Mouse (Mus musculus) CD4-positive, CD25-positive, alpha-beta regulatory T cell, adult 2 months (primary cell): ENCODE measurements at regions not wholly inside any gene's neighbourhood (a gene's known extent, or its start where the extent isn't known, plus 50 kb on each side); places are given as distances from the start of the nearest gene placed in this dataset.

Experiments used
- DNase-seq: peaks from one replicate; pipeline ENCODE4 v3.0.0-alpha.2; 2012; ENCODE audit warnings: low read depth, low spot score

DNA sequence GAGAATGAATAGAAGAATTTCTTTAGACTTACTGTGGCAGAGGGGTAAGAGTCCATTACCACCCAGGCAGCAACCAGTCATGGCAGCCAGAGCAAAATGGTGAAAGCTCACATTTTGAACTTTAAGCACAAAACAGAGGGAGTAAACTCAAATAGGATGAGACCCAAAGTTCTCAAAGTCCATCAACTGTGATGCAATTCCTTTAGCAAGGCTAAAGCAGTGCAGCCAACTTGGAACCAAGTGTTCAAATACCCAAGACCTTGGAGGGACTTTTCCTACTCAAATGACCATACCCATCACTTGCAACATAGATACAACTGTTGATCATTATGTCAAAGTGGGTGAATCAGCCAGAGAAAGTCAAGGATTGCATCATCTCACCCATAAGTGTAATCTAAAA, 380.1 kb downstream of the Hace1 start:
- no peak for DNase-seq

DNA sequence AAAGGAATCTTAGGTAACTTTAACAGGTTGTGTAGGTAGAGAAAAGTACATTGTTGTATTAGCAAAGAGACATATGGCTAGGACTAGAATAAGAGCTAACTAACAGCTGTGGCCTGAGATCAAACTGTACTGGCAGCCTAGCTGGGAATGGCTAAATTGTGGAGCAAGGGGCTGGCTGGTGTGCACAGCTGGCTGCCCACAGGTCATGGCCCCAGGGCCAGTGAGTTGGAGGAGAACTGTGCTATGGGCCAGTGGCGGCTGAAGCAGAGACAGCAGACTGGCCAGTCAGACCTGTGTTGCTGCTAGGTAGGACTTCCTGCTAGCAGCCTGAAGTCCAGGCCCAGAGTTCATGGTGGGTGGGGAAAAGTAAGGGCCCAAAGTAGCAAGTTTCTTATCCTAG, 394.6 kb downstream of the Hace1 start:
- no peak for DNase-seq

DNA sequence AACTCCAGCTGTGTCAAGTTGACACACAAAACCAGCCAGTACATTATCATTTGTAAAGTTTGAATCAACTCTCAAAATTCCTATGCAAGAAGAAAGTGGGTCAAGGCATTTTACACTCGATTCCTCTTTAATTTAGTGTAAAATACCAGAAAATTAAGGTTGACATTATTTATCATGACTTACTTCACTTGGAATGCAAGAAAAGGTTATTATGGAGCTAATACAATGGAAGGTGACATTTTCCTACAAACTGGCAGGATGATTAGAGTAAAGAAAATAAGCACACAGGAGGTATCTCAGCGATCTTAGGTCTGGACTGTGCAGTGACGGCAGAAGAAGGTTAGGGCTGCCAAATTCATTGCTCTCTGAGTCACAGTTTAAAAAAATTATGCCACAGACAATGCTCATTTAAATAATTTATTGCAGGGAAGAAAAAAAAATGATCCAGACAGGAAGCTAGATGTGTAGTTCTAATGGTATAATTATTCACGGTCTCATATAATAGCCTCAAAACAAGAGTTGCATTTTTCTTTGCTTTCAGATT, 405.2 kb downstream of the Hace1 start:
- DNase-seq, result no peak

DNA sequence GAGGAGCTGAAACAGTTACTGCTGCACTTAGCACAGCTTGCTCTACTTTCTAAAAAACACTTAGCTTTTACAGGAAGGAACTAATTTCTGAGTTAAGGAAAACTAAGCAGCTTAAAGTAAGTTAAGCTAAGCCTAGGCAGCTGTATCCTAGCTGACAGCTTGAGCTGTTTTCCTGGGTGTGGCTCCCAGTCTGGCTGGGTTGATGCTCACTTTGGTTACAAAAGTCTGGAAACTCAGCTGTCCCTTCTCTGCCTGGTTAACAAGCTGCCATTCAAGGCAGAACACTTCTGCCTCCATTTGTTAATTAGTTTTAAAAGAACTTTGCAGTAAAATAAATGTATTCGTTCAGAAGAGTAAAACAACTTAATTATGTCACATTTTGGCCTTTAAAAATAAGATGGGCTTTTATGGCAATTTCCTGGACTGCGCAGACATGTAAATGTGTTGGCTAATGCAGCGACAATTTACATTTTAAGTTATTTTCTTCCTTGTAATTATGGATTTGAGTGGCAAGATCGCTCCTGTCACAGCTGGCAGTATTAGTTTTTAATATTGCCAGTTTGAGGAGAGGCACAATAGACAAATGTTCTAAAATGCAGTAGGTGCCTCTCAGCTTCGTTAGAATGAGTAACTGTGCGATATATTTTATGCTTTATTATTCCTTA, 406.2 kb downstream of the Hace1 start:
- DNase-seq, result no peak

DNA sequence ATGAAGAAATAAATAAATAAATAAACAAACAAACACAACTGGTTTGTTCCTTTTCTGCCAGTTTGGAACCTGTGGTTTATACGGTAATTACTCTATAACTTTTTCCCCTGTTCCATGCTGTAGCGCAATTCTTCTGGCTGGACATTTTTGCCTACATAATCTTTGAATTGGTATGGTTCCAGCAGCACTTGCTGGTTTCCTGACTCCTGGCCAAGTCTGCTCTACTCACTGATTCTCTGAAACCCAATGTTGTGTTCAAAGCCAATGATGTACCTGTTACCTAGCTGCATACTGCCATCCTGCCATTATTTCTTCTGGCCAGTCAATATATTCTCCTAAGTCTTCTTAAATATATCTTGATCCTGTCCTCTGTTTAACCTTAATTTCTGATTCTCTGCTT, 408.7 kb downstream of the Hace1 start:
- DNase-seq, result no peak

DNA sequence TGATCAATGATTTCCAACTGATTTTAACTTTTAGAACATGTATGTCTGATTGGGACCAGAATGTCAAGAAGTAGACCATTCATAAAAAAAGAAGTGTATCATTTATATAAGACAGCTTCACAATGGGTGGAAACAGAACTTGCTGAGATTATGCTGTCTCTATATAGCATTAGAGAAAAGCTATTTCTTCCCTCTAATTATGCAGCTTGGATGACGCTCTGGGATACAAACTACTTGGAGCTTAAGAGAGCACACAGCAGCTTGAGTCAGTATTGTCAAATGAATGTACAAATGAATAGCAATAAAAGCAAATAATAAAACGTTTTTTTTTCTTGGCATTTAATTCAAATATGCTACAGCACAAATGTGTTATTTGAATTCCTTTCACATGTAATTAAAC, 428.7 kb downstream of the Hace1 start:
- no peak for DNase-seq

DNA sequence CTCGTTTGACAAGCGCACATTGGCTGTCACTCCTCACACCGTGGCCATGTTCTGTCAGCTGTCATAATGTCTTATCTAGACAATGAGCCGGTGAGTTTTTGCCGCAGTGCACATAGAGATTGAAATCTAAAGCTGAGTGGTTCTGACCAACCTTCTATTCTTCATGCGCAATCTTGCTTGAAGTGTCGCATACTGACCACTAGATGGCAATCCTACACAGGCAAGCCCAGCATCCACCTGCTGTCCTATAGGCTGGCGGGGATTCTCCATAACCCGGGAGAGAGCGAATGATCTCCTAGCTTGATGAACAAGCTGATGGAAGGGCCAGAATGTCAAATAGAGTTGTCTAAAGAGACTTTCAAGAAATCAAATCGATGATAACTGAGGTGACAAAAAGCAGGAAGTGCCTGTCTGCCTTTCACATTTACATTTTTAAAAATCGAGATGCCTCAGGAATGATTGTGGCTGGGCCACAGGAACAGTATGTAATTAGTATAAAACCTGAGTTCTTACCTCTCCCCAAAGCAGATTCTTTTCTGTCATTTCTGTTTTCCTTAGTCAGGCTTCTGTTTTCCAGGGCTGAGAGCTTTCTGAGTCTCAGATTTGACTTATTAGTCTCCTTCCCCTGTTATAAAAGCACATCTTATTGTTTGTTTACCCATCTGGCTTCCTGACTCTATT, 434.4 kb downstream of the Hace1 start:
- peak; percentile 31 for DNase-seq

DNA sequence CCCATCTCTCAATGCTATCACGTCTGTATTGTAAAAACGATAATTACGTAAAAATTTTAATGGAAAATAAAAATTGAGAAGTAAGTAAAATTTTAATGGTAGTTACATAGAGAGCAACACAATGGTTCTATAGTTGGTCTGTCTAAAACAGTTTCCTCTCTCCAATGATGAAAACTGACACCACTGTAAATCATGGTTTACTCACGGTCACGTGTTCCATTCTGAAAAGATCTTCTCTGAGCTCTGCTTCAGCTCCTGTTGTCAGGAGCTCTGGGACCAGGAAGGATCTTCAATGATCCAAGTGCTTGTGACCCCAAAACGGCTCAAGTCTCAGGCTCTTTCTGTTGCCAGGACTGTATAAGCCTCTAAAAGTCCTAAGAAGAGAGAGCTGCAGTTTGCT, 435.0 kb downstream of the Hace1 start:
- DNase-seq, result no peak

DNA sequence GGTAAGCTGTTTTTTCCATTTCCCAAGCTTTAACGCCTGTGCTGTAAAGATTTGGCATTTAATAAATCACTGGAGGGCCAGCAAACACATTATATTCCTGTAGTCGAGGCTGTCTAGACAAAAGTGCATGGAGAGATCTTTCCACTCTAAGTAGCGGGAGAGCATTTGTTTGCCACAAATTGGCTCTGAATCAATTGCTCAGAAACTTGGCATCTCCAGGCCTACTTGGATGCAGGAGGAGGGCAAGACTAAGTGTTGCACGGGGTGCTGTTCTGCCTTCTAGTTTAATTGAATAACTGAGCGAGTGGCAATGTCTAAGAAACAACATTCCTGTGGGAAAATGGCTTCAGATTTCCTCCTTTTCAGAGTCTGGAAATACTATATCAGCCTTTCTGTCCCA, 438.7 kb downstream of the Hace1 start:
- DNase-seq, result no peak

DNA sequence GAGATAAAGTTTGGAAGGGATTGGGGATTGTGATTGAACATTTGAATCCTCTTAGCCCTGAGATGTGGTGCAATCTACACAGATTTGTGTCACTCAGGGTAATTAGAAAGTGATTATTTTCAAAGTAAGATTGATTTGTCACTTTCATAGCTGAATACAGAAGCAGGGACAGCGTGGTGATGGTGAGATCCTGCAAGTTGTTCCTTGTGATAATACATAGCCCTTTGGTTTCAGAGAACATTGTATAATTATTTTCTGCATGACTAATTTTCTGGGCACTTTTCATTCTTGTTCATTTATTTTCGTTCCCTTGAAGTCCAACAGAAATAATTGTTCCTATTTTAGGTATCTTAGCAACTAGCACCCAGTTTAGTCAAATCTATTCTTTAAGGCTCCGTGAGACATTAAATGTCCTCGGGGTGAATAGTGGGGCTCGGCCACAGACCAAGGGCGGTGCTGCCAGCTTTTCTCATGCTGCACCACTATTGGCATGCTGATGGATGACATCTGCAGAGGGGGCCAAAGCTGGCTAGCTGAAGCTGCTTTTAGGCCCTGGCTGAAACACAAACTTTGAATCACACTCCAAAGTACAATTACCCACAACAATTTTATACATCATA, 468.0 kb downstream of the Hace1 start:
- DNase-seq, result no peak

DNA sequence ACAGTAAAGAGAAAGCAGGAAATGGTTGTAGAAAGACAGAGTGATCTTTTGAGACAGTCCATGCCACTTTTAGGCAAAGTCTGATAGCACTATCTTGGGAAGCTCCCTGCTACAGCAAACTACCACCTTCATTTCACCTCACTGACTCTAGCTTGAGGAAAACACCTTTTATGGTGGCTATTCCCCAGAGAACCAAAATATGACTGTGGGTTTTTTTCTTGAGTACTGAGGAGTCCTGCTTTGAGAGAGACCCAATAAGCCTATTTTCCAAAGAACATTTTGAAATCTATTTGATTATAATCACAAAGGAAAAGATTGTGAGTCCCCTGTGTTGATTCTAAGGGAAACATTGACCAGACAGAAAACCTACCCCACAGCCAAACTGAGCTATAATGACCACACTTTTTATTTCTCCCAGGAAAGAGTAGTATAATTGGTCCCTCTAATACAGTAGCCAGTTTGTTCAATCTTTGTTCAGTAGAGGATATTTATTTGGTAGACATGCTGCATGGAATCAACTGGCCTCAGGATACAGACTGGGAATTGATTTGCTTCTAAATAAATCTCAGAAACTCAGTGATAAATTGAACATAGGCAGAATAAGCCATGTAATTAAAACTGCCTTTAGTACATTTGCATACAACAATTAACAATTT, 468.6 kb downstream of the Hace1 start:
- DNase-seq, result no peak

DNA sequence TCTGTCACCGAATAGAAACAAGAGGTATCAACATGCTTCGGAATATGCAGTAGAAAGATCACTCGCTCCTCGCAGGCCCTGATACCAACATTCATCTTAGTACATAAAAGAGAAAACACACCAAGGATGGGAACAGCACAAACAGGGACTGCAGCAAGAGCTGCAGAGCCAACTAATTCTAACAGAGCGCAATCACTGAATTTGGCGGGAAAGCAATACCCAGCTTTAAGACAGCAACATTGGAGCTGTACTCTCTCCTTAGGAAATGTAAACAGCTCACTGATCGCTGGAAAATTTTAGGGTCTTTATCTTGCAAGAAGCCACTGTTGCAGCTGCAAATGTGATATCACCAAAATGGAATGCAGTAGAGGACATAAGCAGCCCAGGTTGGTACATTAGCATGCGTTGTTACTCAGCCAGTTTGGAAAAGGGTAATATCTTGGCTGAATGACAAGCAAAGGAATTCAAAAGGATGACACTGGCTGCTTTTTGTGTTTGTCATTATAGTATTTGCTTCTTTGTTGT, 469.3 kb downstream of the Hace1 start:
- no peak for DNase-seq

DNA sequence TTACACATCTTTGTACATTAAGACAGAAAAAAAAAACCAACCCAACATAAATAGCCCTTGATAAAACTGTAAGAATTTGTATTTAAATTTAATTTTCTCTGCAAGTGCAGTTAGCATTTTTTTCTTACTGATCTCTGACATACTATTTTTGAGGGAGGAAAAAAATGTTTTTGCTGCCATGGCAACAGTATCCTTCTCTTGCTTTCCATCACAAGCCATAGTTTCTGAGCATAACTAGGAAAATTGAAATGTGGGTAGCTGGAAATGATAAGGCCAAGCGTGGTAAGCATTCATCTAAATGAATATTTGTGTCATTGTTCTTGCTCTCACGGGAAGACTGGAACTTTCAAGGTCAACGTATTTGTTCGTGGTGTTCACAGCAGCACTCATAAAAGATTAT, 470.0 kb downstream of the Hace1 start:
- DNase-seq, result no peak

DNA sequence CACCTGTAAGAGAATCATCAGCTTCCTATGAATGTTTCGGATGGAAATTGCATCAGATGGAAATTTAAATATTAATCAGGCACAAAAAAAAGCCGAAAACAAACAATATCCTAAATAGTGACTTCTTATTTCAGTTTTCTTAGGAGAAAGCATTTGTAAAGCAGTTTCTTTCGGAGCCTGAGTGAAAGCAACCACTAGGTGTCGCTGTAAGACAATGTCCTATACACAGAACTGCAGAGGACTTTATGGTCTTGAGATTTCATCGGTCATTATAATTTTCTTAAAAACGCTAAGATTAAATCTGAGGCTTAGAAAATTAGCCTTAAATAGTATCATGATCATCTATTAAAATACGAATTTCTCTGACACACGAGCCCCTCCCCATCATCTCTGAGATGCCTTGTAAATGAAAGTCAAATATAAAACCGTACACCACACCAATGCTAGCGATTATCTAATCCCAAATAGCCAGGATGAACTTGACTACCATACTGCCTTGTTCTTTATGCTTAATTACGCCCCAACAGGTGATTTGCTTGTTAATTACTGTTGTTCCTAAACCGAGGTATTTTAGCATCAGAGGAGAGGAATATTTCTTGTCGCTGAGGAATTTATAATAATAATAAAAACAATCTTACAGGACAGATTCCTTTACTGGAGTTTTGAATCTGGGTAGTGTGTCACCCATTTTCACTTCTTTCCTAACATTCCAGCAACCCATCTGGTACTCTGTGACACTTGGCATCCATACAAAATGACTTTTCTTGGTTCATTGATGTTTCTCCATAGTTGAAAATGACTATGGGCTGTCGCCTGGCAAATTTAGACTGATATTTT, 480.0 kb downstream of the Hace1 start:
- peak; percentile 27 for DNase-seq

DNA sequence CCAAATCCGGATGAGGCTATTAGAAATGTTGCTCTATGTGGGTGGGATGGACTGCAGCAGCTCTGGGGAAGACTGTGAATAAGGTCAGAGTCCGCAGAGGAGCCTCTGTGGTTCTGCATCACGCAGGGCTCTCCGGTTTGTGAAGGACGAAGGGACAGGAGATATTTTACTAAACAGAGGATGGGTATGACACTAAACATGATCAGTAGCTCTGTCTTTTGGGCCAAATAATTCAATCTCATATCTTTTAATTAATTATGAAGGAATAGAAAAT, 480.5 kb downstream of the Hace1 start:
- no peak for DNase-seq

DNA sequence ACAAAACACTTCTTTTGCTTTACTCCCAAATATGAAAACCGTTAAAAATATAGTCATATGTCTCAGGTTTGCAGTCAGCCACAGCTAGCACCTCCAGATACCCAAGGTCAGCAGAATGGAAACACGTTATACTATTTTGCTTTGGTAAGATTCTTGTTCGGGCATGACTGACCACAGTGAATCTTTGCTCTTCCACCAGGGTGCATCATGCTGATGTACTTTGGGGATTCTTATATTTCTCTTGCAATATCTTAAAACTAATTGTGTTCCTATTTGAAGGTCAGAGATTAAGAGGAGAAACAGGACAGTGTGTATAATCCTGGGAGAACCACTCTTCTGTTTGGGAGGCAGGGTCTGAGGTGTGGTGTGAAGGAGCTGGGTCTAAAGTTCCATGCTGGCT, 481.7 kb downstream of the Hace1 start:
- DNase-seq, result no peak

DNA sequence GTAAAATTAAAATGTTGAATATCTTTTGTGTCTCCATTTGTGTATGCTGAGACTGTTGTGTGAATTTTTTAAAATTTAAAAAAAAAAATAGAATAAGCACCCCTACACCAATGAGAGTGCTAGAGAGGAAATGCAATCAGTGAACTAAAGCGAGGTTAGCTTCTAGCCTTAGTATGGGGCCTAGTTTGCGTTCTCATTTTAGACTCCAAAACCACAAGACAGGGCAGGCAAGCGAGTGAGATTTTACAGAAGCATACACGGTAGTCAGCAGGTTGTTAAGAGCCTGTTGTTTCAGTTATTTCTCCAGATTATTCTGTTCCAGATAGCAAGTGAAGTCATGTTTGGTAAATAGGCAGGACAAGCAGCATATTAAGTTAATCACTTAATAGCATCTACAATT, 486.2 kb downstream of the Hace1 start:
- DNase-seq, result no peak

DNA sequence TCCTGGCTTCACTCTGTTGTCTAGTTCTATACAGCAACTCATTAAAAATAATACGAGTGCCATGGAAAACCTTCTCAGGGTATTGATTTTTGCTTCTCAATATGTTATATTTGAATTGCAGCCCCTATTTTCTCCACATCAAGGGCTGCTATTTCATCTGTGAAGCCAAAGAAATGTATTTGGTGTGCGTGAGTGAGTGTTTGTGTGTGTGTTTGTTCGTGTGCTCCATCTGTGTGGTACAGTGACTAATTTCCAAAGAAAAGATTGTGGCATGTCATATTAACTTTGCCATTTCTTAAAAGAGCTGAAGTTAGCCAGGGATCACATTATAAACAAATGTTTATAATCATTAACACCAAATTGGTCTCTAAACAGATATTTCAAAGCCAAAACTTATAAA, 493.1 kb downstream of the Hace1 start:
- DNase-seq, result no peak

DNA sequence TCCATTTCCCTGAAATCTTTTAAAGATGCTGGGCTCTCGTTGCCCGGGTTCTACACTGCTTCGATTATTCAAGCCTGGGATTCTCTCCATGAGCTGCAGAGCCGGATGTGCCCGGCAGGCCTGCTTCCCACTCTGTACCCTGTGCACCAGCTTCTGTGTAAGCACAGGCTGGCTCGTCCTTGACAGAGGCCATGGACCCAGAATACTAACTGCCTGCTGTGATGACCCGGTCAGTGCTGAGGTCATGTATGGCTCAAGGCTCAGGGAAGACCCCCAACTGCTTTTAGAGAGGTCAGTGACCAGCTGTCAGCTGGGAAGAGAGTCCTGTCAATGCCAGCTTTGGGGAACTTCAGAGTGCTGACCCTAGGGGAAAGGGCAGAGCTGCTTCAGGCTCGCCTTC, 493.6 kb downstream of the Hace1 start:
- DNase-seq, result no peak

DNA sequence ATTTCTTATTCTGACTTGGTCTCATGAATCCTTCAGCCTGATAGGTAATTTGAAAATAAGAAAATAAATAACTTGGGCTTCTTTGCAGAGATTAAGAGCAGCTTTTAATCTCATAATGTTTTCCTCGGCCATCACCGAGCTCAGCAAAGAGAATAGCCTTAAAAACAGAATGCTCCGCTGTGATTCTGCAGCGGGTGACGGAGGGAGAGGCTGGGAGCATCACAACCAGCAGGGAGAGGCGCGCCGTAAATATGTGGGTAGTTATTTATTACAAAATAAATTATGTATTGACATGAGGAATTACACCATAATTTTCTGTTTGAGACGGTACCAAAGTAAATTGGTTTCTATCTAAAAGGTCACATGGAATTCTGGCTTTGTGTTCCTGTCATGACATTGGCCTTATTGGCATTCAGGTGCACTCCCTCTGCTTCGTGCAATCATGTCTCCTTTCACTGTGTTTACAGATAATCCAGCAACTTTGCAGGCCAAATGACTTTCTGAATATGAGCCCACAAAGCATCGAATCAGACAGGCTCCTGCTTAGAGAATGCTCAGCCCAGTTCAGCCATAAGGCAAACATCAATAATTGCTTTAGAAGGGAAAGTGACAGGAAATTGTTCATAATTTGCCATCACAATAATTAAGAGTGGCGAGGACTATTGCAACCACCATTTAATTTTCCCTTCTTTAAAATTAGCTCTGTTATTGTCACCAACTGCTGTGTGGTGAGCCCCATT, 494.4 kb downstream of the Hace1 start:
- DNase-seq, result no peak
